Mouse (Mus musculus) forebrain, embryonic 11.5 days (tissue): ENCODE results near the gene Ankrd33b. TPM values are rescaled to one million over a fixed set of nuclear protein-coding genes. Genes with fewer than 3 reads are reported as not detected.

Source experiments
- ATAC-seq: fragments of 200-750 bp; cut with Nextera tagmentation; replicated peaks from 2 replicates; pipeline ENCODE4 v1.8.0; 2017; ENCODE audit warnings: moderate TSS enrichment; ENCODE audit not compliant: low FRiP score
- DNase-seq: peaks from one replicate; pipeline ENCODE4 v3.0.0-alpha.2; 2017; ENCODE audit warnings: low spot score
- H3K27ac ChIP-seq: fragments of 300-500 bp; sonication (generic); 2 replicates; pipeline ENCODE4 v1.5.1; 2014; ENCODE audit warnings: low read depth, low read length
- H3K27me3 ChIP-seq: fragments of 300-500 bp; sonication (generic); 2 replicates; pipeline ENCODE4 v1.6.1; 2014; ENCODE audit warnings: mild to moderate bottlenecking, low read length, mixed read lengths; ENCODE audit not compliant: control insufficient read depth, insufficient read depth
- H3K36me3 ChIP-seq: fragments of 300-500 bp; sonication (generic); 2 replicates; pipeline ENCODE4 v1.6.1; 2014; ENCODE audit warnings: mild to moderate bottlenecking, low read length, moderate library complexity, mixed read lengths; ENCODE audit not compliant: control insufficient read depth, insufficient read depth
- H3K4me1 ChIP-seq: fragments of 300-500 bp; sonication (generic); replicated peaks from 2 replicates; pipeline ENCODE4 v1.6.1; 2014; ENCODE audit warnings: low read length, mixed read lengths; ENCODE audit not compliant: control insufficient read depth, insufficient read depth
- H3K4me2 ChIP-seq: fragments of 300-500 bp; sonication (generic); 2 replicates; pipeline ENCODE4 v1.6.1; 2014; ENCODE audit warnings: low read depth, mild to moderate bottlenecking, low read length, moderate library complexity, mixed read lengths; ENCODE audit not compliant: severe bottlenecking
- H3K4me3 ChIP-seq: fragments of 300-500 bp; sonication (generic); 2 replicates; pipeline ENCODE4 v1.5.1; 2014; ENCODE audit warnings: low read depth, low read length
- H3K9ac ChIP-seq: fragments of 300-500 bp; sonication (generic); 2 replicates; pipeline ENCODE4 v1.6.1; 2014; ENCODE audit warnings: low read length
- H3K9me3 ChIP-seq: fragments of 300-500 bp; sonication (generic); 2 replicates; pipeline ENCODE4 v1.6.1; 2016; ENCODE audit warnings: low read length, mixed read lengths; ENCODE audit not compliant: control insufficient read depth
- WGBS: fragments of 180-500 bp; shearing (Covaris S2); extraction: QIAGEN DNeasy Blood & Tissue Kit; methylation state at CpG from one replicate; pipeline ENCODE4 v1.1.7; 2014; 5-methylcytosine and 5-hydroxymethylcytosine counted together
- polyA plus RNA-seq: library from polyadenylated mRNA; unstranded; fragments of >200 nt; fragmentation: Nextera tagmentation; extraction: Ambion mirVana; gene quantifications from 2 replicates; pipeline ENCODE4 v1.2.1, GENCODE M21; 2014

Gene Ankrd33b
- polyA plus RNA-seq, 1 experiment from 2014 or later, result 0.56 TPM

GRCm38 (mm10) chr15:31315630-31316231 lies 51.8 kb downstream of the Ankrd33b start:
- H3K9me3 ChIP-seq, result no peaks in the 10 kb centered on the region
- no peaks in the 10 kb centered on the region for H3K36me3 ChIP-seq
- no peak overlapping the region for H3K9ac ChIP-seq
- H3K27ac ChIP-seq, result no peak overlapping the region
- ATAC-seq, result peak; percentile 84
- no peaks in the 10 kb centered on the region for H3K27me3 ChIP-seq
- no peak overlapping the region for H3K4me3 ChIP-seq
- DNase-seq, result peak; percentile 88
- H3K4me2 ChIP-seq, result no peak overlapping the region
- 4% methylated on average over 5 of the region's 5 CpGs for WGBS
- no peaks in the 10 kb centered on the region; the same call in 1 of the 2 replicates for H3K4me1 ChIP-seq

- H3K4me3 ChIP-seq, result no peak overlapping the region
- no peak overlapping the region for H3K27ac ChIP-seq
- H3K9ac ChIP-seq, result no peak overlapping the region
- no peaks in the 10 kb centered on the region for H3K27me3 ChIP-seq
- ATAC-seq (no peak), DNase-seq (no peak)
- 76% methylated on average over 2 of the region's 2 CpGs for WGBS
- H3K9me3 ChIP-seq, result no peaks in the 10 kb centered on the region
- H3K36me3 ChIP-seq, result no peaks in the 10 kb centered on the region
- no peaks in the 10 kb centered on the region for H3K4me1 ChIP-seq
- no peak overlapping the region for H3K4me2 ChIP-seq
Observed at GRCm38 (mm10) chr15:31312001-31312400, 55.5 kb downstream of the Ankrd33b start.

- no peaks in the 10 kb centered on the region for H3K9me3 ChIP-seq
- H3K36me3 ChIP-seq, result no peaks in the 10 kb centered on the region
- H3K4me1 ChIP-seq, result no peaks in the 10 kb centered on the region
- ATAC-seq (no peak), DNase-seq (no peak)
- H3K27me3 ChIP-seq, result no peaks in the 10 kb centered on the region
- H3K4me3 ChIP-seq, result no peak overlapping the region
- no peak overlapping the region for H3K9ac ChIP-seq
- H3K27ac ChIP-seq, result no peak overlapping the region
- no peak overlapping the region for H3K4me2 ChIP-seq
- WGBS, result 65% methylated on average over 15 of the region's 15 CpGs
Observed at GRCm38 (mm10) chr15:31309526-31309925, 58.0 kb downstream of the Ankrd33b start.

GRCm38 (mm10) chr15:31306726-31307125 lies 60.8 kb downstream of the Ankrd33b start:
- DNase-seq (no peak), ATAC-seq (no peak)
- H3K4me1 ChIP-seq, result no peaks in the 10 kb centered on the region
- no peak overlapping the region for H3K27ac ChIP-seq
- H3K36me3 ChIP-seq, result no peaks in the 10 kb centered on the region
- H3K4me2 ChIP-seq, result no peak overlapping the region
- no peak overlapping the region for H3K9ac ChIP-seq
- WGBS, result 81% methylated on average over 4 of the region's 4 CpGs
- no peaks in the 10 kb centered on the region for H3K9me3 ChIP-seq
- H3K27me3 ChIP-seq, result no peaks in the 10 kb centered on the region
- no peak overlapping the region for H3K4me3 ChIP-seq

GRCm38 (mm10) chr15:31305181-31305580 lies 62.3 kb downstream of the Ankrd33b start:
- no peak overlapping the region for H3K4me2 ChIP-seq
- 67% methylated on average over 6 of the region's 6 CpGs for WGBS
- H3K27ac ChIP-seq, result no peak overlapping the region
- DNase-seq, result no peak
- H3K9me3 ChIP-seq, result no peaks in the 10 kb centered on the region
- H3K4me3 ChIP-seq, result no peak overlapping the region
- no peaks in the 10 kb centered on the region for H3K4me1 ChIP-seq
- ATAC-seq, result no peak
- H3K27me3 ChIP-seq, result no peaks in the 10 kb centered on the region
- no peak overlapping the region for H3K9ac ChIP-seq
- H3K36me3 ChIP-seq, result no peaks in the 10 kb centered on the region

- no peaks in the 10 kb centered on the region for H3K4me1 ChIP-seq
- H3K9me3 ChIP-seq, result no peaks in the 10 kb centered on the region
- H3K9ac ChIP-seq, result no peak overlapping the region
- DNase-seq (no peak), ATAC-seq (no peak)
- H3K4me3 ChIP-seq, result no peak overlapping the region
- no peaks in the 10 kb centered on the region for H3K27me3 ChIP-seq
- 83% methylated on average over 3 of the region's 3 CpGs for WGBS
- no peaks in the 10 kb centered on the region for H3K36me3 ChIP-seq
- no peak overlapping the region for H3K4me2 ChIP-seq
- no peak overlapping the region for H3K27ac ChIP-seq
Observed at GRCm38 (mm10) chr15:31304302-31304701, 63.2 kb downstream of the Ankrd33b start.

GRCm38 (mm10) chr15:31302293-31302990 lies 65.1 kb downstream of the Ankrd33b start:
- Histone ChIP-seq H3K9me3 (no peaks in the 10 kb centered on the region), H3K4me2 (no peak overlapping the region), H3K27me3 (peaks cover 7% of the 10 kb centered on the region), H3K4me3 (no peak overlapping the region), H3K4me1 (no peaks in the 10 kb centered on the region; the same call in 1 of the 2 replicates), H3K9ac (no peak overlapping the region), H3K36me3 (no peaks in the 10 kb centered on the region), H3K27ac (no peak overlapping the region)
- DNase-seq (no peak), ATAC-seq (no peak)
- WGBS, result 77% methylated on average over 12 of the region's 12 CpGs

GRCm38 (mm10) chr15:31299258-31299917 lies 68.1 kb downstream of the Ankrd33b start:
- ATAC-seq (no peak), DNase-seq (no peak)
- Histone ChIP-seq H3K36me3 (no peaks in the 10 kb centered on the region), H3K9me3 (no peaks in the 10 kb centered on the region), H3K9ac (no peak overlapping the region), H3K4me2 (no peak overlapping the region), H3K4me1 (peaks cover 4% of the 10 kb centered on the region; the same call in 1 of the 2 replicates), H3K27me3 (peaks cover 23% of the 10 kb centered on the region), H3K4me3 (no peak overlapping the region), H3K27ac (no peak overlapping the region)
- WGBS, result 63% methylated on average over 6 of the region's 6 CpGs
